Mouse (Mus musculus) embryonic fibroblast, embryonic 13.5 days (primary cell): Measurements from ENCODE around the gene Clps.
A peak's percentile ranks its signal among the peaks of the same experiment; 100 is the strongest.

Experiments used
- CTCF ChIP-seq: IDR thresholded peaks from 2 replicates; pipeline ENCODE4 v1.5.1; 2011; ENCODE audit warnings: mild to moderate bottlenecking, control low read depth, low read length, moderate library complexity, borderline replicate concordance; ENCODE audit not compliant: insufficient read depth
- POLR2A ChIP-seq: IDR thresholded peaks from 2 replicates; pipeline ENCODE4 v1.6.1; 2011; ENCODE audit warnings: low read depth, mild to moderate bottlenecking, control low read depth, low read length, moderate library complexity

GRCm38 (mm10) chr17:28592998-28593397 is 32.4 kb upstream of the Clps start:
- no peak for TF ChIP-seq POLR2A
- TF ChIP-seq CTCF, result peak; percentile 65
